Mouse (Mus musculus) regulatory T cell (primary cell): ENCODE results near the gene Mbd4.
"Not testable (repeated sequence)": the region's sequence is repeated elsewhere in the genome, so short reads cannot be mapped to it uniquely, and the experiment has no call there.

ENCODE experiments used
- in situ Hi-C: fragments of 300-600 bp; cut with MboI, MseI; formaldehyde crosslinking; loops from one replicate; pipeline ENCODE4 v1.15.1; 2025; ENCODE audit warnings: high pct_unique_total_duplicates

Mbd4 gene

GRCm38 (mm10) chr6:115863340-115863841 lies 10.2 kb upstream of the Mbd4 start:
- in situ Hi-C loops: no loop called here

GRCm38 (mm10) chr6:115860027-115860556 lies 6.9 kb upstream of the Mbd4 start:
- in situ Hi-C loops: no loop called here

- in situ Hi-C loops: no loop called here
Measured at GRCm38 (mm10) chr6:115859258-115859657, 6.1 kb upstream of the Mbd4 start.

- in situ Hi-C loops: no loop called here
Measured at GRCm38 (mm10) chr6:115856361-115856745, 3.2 kb upstream of the Mbd4 start.

- in situ Hi-C loops: no loop called here
Measured at GRCm38 (mm10) chr6:115855733-115856360, 2.7 kb upstream of the Mbd4 start.

GRCm38 (mm10) chr6:115854432-115854831 lies 1.3 kb upstream of the Mbd4 start:
- in situ Hi-C loops: no loop called here

GRCm38 (mm10) chr6:115853985-115854384 lies 814 bp upstream of the Mbd4 start:
- in situ Hi-C loops: no loop called here

- in situ Hi-C loops: no loop called here
Measured at GRCm38 (mm10) chr6:115852446-115853090, 603 bp downstream of the Mbd4 start.

GRCm38 (mm10) chr6:115848598-115849304 lies 4.4 kb downstream of the Mbd4 start:
- in situ Hi-C loops: no loop called here

GRCm38 (mm10) chr6:115846640-115847411 lies 6.3 kb downstream of the Mbd4 start:
- in situ Hi-C loops: no loop called here

- in situ Hi-C loops: no loop called here
Measured at GRCm38 (mm10) chr6:115845006-115845405, 8.2 kb downstream of the Mbd4 start.

- in situ Hi-C loops: no loop called here
Measured at GRCm38 (mm10) chr6:115838745-115839144, 14.4 kb downstream of the Mbd4 start.

GRCm38 (mm10) chr6:115838161-115838597 lies 15.0 kb downstream of the Mbd4 start, which contains the start of gene Efcab12:
Efcab12 (minus strand) TSS chr6:115838412.
- in situ Hi-C loops: no loop called here

- in situ Hi-C loops: no loop called here
Measured at GRCm38 (mm10) chr6:115833861-115834260, 19.3 kb downstream of the Mbd4 start.

- in situ Hi-C loops: no loop called here
Measured at GRCm38 (mm10) chr6:115832152-115832850, 20.9 kb downstream of the Mbd4 start.

GRCm38 (mm10) chr6:115830779-115831601 lies 22.2 kb downstream of the Mbd4 start:
- in situ Hi-C loops: no loop called here

- in situ Hi-C loops: not testable (repeated sequence)
Measured at GRCm38 (mm10) chr6:115823850-115824464, 29.2 kb downstream of the Mbd4 start.

GRCm38 (mm10) chr6:115821216-115821993 lies 31.8 kb downstream of the Mbd4 start:
- in situ Hi-C loops: no loop called here

GRCm38 (mm10) chr6:115818129-115818528 lies 35.0 kb downstream of the Mbd4 start:
- in situ Hi-C loops: no loop called here
